Comparison of ENCODE assay signal across 8 mouse cellular contexts in the genomic region with DNA sequence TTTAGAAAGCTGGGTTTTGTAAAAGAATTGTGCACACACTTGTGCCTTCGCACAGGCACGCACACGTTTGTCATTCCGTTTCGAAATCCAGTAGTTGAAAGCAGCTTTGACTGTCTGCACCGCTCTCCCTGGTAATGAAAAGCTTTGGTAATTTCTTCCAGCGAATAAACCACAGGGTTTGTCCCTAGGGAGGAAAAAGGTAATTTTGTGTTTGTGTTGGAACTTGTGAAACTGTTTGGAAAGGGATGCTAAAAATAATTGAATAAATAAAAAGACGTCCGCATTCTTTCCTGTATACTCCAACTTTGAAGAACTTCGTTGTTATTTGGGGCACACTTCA. TPM values are rescaled to one million over a fixed set of nuclear protein-coding genes. Genes with fewer than 3 reads are reported as not detected.
A peak's percentile ranks its signal among the peaks of the same experiment; 100 is the strongest.
DNase-seq lines count a peak whose midpoint lies in the region; ATAC-seq and TF ChIP-seq lines count a peak whose summit lies in the region.

No protein-coding gene starts in this region.

- no peaks in the 10 kb centered on the region for H3K36me3 ChIP-seq in lung, embryonic 14.5 days (ENCODE audit: insufficient read depth)
- peaks cover 3% of the 10 kb centered on the region; the same call in 1 of the 2 replicates for H3K36me3 ChIP-seq in erythroblast, embryonic 14.5 days (ENCODE audit: control insufficient read depth)
- H3K36me3 ChIP-seq in limb, embryonic 11.5 days (ENCODE audit: control insufficient read depth, insufficient read depth, low read length), result no peaks in the 10 kb centered on the region

- no peak overlapping the region for H3K27ac ChIP-seq in lung, embryonic 14.5 days (ENCODE audit: low read depth)
- H3K27ac ChIP-seq in limb, embryonic 11.5 days (replicated peaks; ENCODE audit: low read depth, low read length), result no peak overlapping the region
- no peak overlapping the region for H3K27ac ChIP-seq in olfactory bulb, adult 2 months (ENCODE audit: insufficient read depth, low read depth, low read length)

- 5% methylated on average over 10 of the region's 10 CpGs for WGBS in lung, embryonic 14.5 days
- 13% methylated on average over 10 of the region's 10 CpGs for WGBS in limb, embryonic 11.5 days
- WGBS in olfactory bulb, adult 2 months, result 6% methylated on average over 10 of the region's 10 CpGs

- H3K4me2 ChIP-seq in lung, embryonic 14.5 days, result peak overlapping the region; percentile 82
- peak overlapping the region; percentile 72 for H3K4me2 ChIP-seq in limb, embryonic 11.5 days (ENCODE audit: low read depth, severe bottlenecking)

- H3K4me3 ChIP-seq in lung, embryonic 14.5 days (ENCODE audit: low read depth, low read length), result peak overlapping the region; percentile 58
- peak overlapping the region; percentile 85 for H3K4me3 ChIP-seq in erythroblast, embryonic 14.5 days (replicated peaks)
- peak overlapping the region; percentile 56 for H3K4me3 ChIP-seq in limb, embryonic 11.5 days (ENCODE audit: low read depth, low read length)
- peak overlapping the region; percentile 54 for H3K4me3 ChIP-seq in olfactory bulb, adult 2 months (ENCODE audit: insufficient read depth, low read depth, low read length)

- H3K27me3 ChIP-seq in lung, embryonic 14.5 days (ENCODE audit: insufficient read depth, low read length), result no peaks in the 10 kb centered on the region
- H3K27me3 ChIP-seq in erythroblast, embryonic 14.5 days (ENCODE audit: control insufficient read depth), result no peaks in the 10 kb centered on the region
- no peaks in the 10 kb centered on the region for H3K27me3 ChIP-seq in limb, embryonic 11.5 days (ENCODE audit: control insufficient read depth, insufficient read depth, low read length)

- H3K4me1 ChIP-seq in lung, embryonic 14.5 days (ENCODE audit: insufficient read depth), result peaks cover 3% of the 10 kb centered on the region; the same call in 1 of the 2 replicates
- H3K4me1 ChIP-seq in erythroblast, embryonic 14.5 days (ENCODE audit: control insufficient read depth), result peaks cover 37% of the 10 kb centered on the region
- H3K4me1 ChIP-seq in limb, embryonic 11.5 days (ENCODE audit: control insufficient read depth, insufficient read depth, low read length), result peaks cover 3% of the 10 kb centered on the region; the same call in 1 of the 2 replicates
- H3K4me1 ChIP-seq in olfactory bulb, adult 2 months (ENCODE audit: control insufficient read depth, insufficient read depth, low read length), result peaks cover 7% of the 10 kb centered on the region; the same call in 1 of the 2 replicates

- TF ChIP-seq CTCF in lung, embryonic 14.5 days (IDR thresholded peaks at IDR 0.05; ENCODE audit: low read depth), result no peak
- TF ChIP-seq CTCF in olfactory bulb, adult 2 months (IDR thresholded peaks at IDR 0.05; ENCODE audit: insufficient read depth, low read depth, low read length), result no peak

- ATAC-seq in lung, embryonic 14.5 days (ENCODE audit: insufficient read depth), result peak; percentile 28
- ATAC-seq in limb, embryonic 11.5 days (ENCODE audit: insufficient number of reproducible peaks, low FRiP score, low TSS enrichment, low read depth), result no peak; the same call in 1 of the 2 replicates
- ATAC-seq in CD4-positive, CD25-positive, alpha-beta regulatory T cell, adult 4 months, result no peak

- H3K9me3 ChIP-seq in lung, embryonic 14.5 days (ENCODE audit: low read depth, low read length), result no peaks in the 10 kb centered on the region
- no peaks in the 10 kb centered on the region for H3K9me3 ChIP-seq in erythroblast, embryonic 14.5 days (ENCODE audit: control insufficient read depth, low read length)
- H3K9me3 ChIP-seq in limb, embryonic 11.5 days (ENCODE audit: control insufficient read depth, low read length), result no peaks in the 10 kb centered on the region

- DNase-seq in lung, embryonic 14.5 days, result peak; percentile 47
- no peak for DNase-seq in lung, postnatal 4 days
- no peak for DNase-seq in limb, embryonic 11.5 days (ENCODE audit: low spot score)
- no peak for DNase-seq in ovary, postnatal 14 days (ENCODE audit: low spot score)
- no peak for DNase-seq in thymus, adult 18-20 months

- peak overlapping the region; percentile 52 for H3K9ac ChIP-seq in lung, embryonic 14.5 days
- peak overlapping the region; percentile 49 for H3K9ac ChIP-seq in limb, embryonic 11.5 days (ENCODE audit: low read length)

- no peak for TF ChIP-seq POLR2A in olfactory bulb, adult 2 months (IDR thresholded peaks at IDR 0.05; ENCODE audit: insufficient read depth, low read depth, low read length)

RNA-seq across cellular contexts. Expression of a gene that starts 35.7 kb away (rescaled TPM):
- 122 and 128 TPM in 2 replicates for polyA plus RNA-seq in lung, embryonic 14.5 days (2014; fragmentation: Nextera tagmentation; extraction: Ambion mirVana)
- 0.12 and 0.59 TPM in 2 replicates for polyA plus RNA-seq in erythroblast, embryonic 14.5 days (2012)
- polyA plus RNA-seq in limb, embryonic 11.5 days (2014; fragmentation: Nextera tagmentation; extraction: Ambion mirVana), result 165 and 170 TPM in 2 replicates
- not detected in 2 replicates for polyA plus RNA-seq in olfactory bulb, adult 2 months (2012; ENCODE audit: insufficient read depth, insufficient read length, low replicate concordance, missing spikeins)
- polyA plus RNA-seq in CD4-positive, CD25-positive, alpha-beta regulatory T cell, adult 4 months (2017; shearing (Covaris generic)), result 100 to 1,000 TPM; 160 to 172 TPM
